ENCODE assay signal across 21 mouse cellular contexts in genomic region chr7:125883232-125883631, GRCm38 (mm10).
A peak's percentile ranks its signal among the peaks of the same experiment; 100 is the strongest.
DNase-seq lines count a peak whose midpoint lies in the region; ATAC-seq lines count a peak whose summit lies in the region.
"Had no signal": no experiment of that assay in that cellular context is flagged by ENCODE, and none has a peak within 500 bp of the region (broad histone marks: within the 10 kb centered on the region; RNA-seq: fewer than 3 reads in every experiment).

No protein-coding gene starts in this region.

- H3K4me2 ChIP-seq in heart, embryonic 11.5 days, result no peak overlapping the region
- H3K4me2 ChIP-seq in liver, embryonic 12.5 days, result no peak overlapping the region
- H3K4me2 ChIP-seq in liver, embryonic 11.5 days, result no peak overlapping the region
- no peak overlapping the region for H3K4me2 ChIP-seq in liver, embryonic 15.5 days
- H3K4me2 ChIP-seq in forebrain, embryonic 11.5 days (ENCODE audit: low read depth, low read length, severe bottlenecking), result no peak overlapping the region
- H3K4me2 ChIP-seq: forebrain, embryonic 12.5 days; forebrain, embryonic 15.5 days; hindbrain, embryonic 14.5 days had no signal

- H3K4me1 ChIP-seq in heart, embryonic 10.5 days, result peaks cover 43% of the 10 kb centered on the region
- 0 out of 2 replicates have a peak, but pooled peaks cover 4% of the 10 kb centered on the region for H3K4me1 ChIP-seq in heart, embryonic 11.5 days (ENCODE audit: control insufficient read depth, insufficient read depth, low read length)
- no peaks in the 10 kb centered on the region for H3K4me1 ChIP-seq in liver, embryonic 12.5 days
- H3K4me1 ChIP-seq in liver, embryonic 11.5 days (replicated peaks; ENCODE audit: control insufficient read depth, insufficient read depth, low read length), result no peaks in the 10 kb centered on the region; the same call in 1 of the 2 replicates
- H3K4me1 ChIP-seq in liver, embryonic 15.5 days (replicated peaks), result no peaks in the 10 kb centered on the region
- no peaks in the 10 kb centered on the region for H3K4me1 ChIP-seq in forebrain, embryonic 11.5 days (replicated peaks; ENCODE audit: control insufficient read depth, insufficient read depth, low read length)

- no peak overlapping the region for H3K4me3 ChIP-seq in heart, embryonic 10.5 days
- no peak overlapping the region for H3K4me3 ChIP-seq in heart, embryonic 11.5 days (ENCODE audit: low read depth, low read length)
- H3K4me3 ChIP-seq in liver, embryonic 12.5 days, result no peak overlapping the region
- H3K4me3 ChIP-seq in liver, embryonic 11.5 days (ENCODE audit: low read depth, low read length), result no peak overlapping the region
- no peak overlapping the region for H3K4me3 ChIP-seq in liver, embryonic 15.5 days (replicated peaks)
- H3K4me3 ChIP-seq in forebrain, embryonic 11.5 days (ENCODE audit: low read depth, low read length), result no peak overlapping the region
- H3K4me3 ChIP-seq: forebrain, embryonic 12.5 days; forebrain, embryonic 15.5 days had no signal

- no peak overlapping the region for H3K9ac ChIP-seq in heart, embryonic 11.5 days (ENCODE audit: low read depth, low read length)
- no peak overlapping the region for H3K9ac ChIP-seq in liver, embryonic 12.5 days
- no peak overlapping the region for H3K9ac ChIP-seq in liver, embryonic 11.5 days (ENCODE audit: low read depth, low read length)
- no peak overlapping the region for H3K9ac ChIP-seq in liver, embryonic 15.5 days
- H3K9ac ChIP-seq in forebrain, embryonic 11.5 days (ENCODE audit: low read length), result no peak overlapping the region
- H3K9ac ChIP-seq: forebrain, embryonic 12.5 days; forebrain, embryonic 15.5 days; hindbrain, embryonic 14.5 days had no signal

- no peak for ATAC-seq in heart, embryonic 11.5 days (replicated peaks; ENCODE audit: insufficient number of reproducible peaks, low FRiP score, low TSS enrichment)
- ATAC-seq in liver, embryonic 12.5 days, result peak; percentile 40; the same call in 1 of the 2 replicates
- no peak for ATAC-seq in liver, embryonic 11.5 days (replicated peaks; ENCODE audit: low FRiP score)
- ATAC-seq in liver, embryonic 15.5 days (ENCODE audit: insufficient read depth), result peak; percentile 25; the same call in 1 of the 2 replicates
- no peak for ATAC-seq in forebrain, embryonic 11.5 days (replicated peaks; ENCODE audit: low FRiP score)
- ATAC-seq: activated CD4-positive, CD25-positive, alpha-beta regulatory T cell, adult 4 months; forebrain, embryonic 15.5 days; hindbrain, postnatal 0 days had no signal

- no peak for DNase-seq in heart, embryonic 10.5 days (ENCODE audit: low spot score)
- no peak for DNase-seq in liver, embryonic 11.5 days (ENCODE audit: low spot score)
- DNase-seq in layer of hippocampus, adult 11-12 months (ENCODE audit: low spot score), result no peak
- DNase-seq in forebrain, embryonic 11.5 days (ENCODE audit: low spot score), result no peak
- DNase-seq: adrenal gland, adult 8-10 months; adrenal gland, postnatal 25 days; cerebellum, adult 11-12 months; cerebellum, adult 8-10 months; cerebellum, postnatal 10 days; cerebellum, postnatal 36 days; embryo, embryonic 11 days; gastrocnemius, postnatal 25 days; heart, adult 18-20 months had no signal

- H3K27ac ChIP-seq in heart, embryonic 10.5 days, result 0 out of 2 replicates have a peak overlapping the region, but pooled peaks have one; percentile 8
- H3K27ac ChIP-seq in heart, embryonic 11.5 days (ENCODE audit: low read depth, low read length), result no peak overlapping the region
- H3K27ac ChIP-seq in liver, embryonic 12.5 days, result no peak overlapping the region
- no peak overlapping the region for H3K27ac ChIP-seq in liver, embryonic 11.5 days (ENCODE audit: low read depth, low read length)
- H3K27ac ChIP-seq in liver, embryonic 15.5 days (replicated peaks), result no peak overlapping the region
- no peak overlapping the region for H3K27ac ChIP-seq in forebrain, embryonic 11.5 days (ENCODE audit: low read depth, low read length)
- H3K27ac ChIP-seq: forebrain, embryonic 12.5 days; forebrain, embryonic 15.5 days; hindbrain, embryonic 14.5 days; hindbrain, postnatal 0 days had no signal

- no peaks in the 10 kb centered on the region for H3K36me3 ChIP-seq in heart, embryonic 10.5 days
- no peaks in the 10 kb centered on the region for H3K36me3 ChIP-seq in heart, embryonic 11.5 days (ENCODE audit: control insufficient read depth, insufficient read depth, low read length)
- H3K36me3 ChIP-seq in liver, embryonic 12.5 days, result no peaks in the 10 kb centered on the region
- H3K36me3 ChIP-seq in liver, embryonic 11.5 days (ENCODE audit: control insufficient read depth, insufficient read depth, low read length), result no peaks in the 10 kb centered on the region
- H3K36me3 ChIP-seq in liver, embryonic 15.5 days (replicated peaks), result no peaks in the 10 kb centered on the region
- no peaks in the 10 kb centered on the region for H3K36me3 ChIP-seq in forebrain, embryonic 11.5 days (ENCODE audit: control insufficient read depth, insufficient read depth, low read length)
- H3K36me3 ChIP-seq: forebrain, embryonic 12.5 days; forebrain, embryonic 15.5 days had no signal

- 79% methylated on average over 2 of the region's 2 CpGs for WGBS in heart, embryonic 10.5 days
- 75% methylated on average over 2 of the region's 2 CpGs for WGBS in heart, embryonic 11.5 days (ENCODE audit: insufficient replicate concordance)
- WGBS in liver, embryonic 12.5 days (ENCODE audit: insufficient replicate concordance), result 59% methylated on average over 2 of the region's 2 CpGs
- WGBS in liver, embryonic 11.5 days, result 72% methylated on average over 2 of the region's 2 CpGs
- 57% methylated on average over 2 of the region's 2 CpGs for WGBS in liver, embryonic 15.5 days (ENCODE audit: insufficient replicate concordance)
- 86% methylated on average over 2 of the region's 2 CpGs for WGBS in forebrain, embryonic 11.5 days

- no peaks in the 10 kb centered on the region for H3K27me3 ChIP-seq in heart, embryonic 10.5 days (ENCODE audit: insufficient read depth, poor library complexity, severe bottlenecking)
- peaks cover under 1% of the 10 kb centered on the region; the same call in 1 of the 2 replicates for H3K27me3 ChIP-seq in heart, embryonic 11.5 days (ENCODE audit: control insufficient read depth, insufficient read depth, low read length)
- no peaks in the 10 kb centered on the region for H3K27me3 ChIP-seq in liver, embryonic 12.5 days (replicated peaks)
- H3K27me3 ChIP-seq in liver, embryonic 11.5 days (replicated peaks; ENCODE audit: control insufficient read depth, insufficient read depth, low read length), result no peaks in the 10 kb centered on the region
- no peaks in the 10 kb centered on the region for H3K27me3 ChIP-seq in liver, embryonic 15.5 days
- H3K27me3 ChIP-seq in forebrain, embryonic 11.5 days (ENCODE audit: control insufficient read depth, insufficient read depth, low read length), result no peaks in the 10 kb centered on the region
- H3K27me3 ChIP-seq: forebrain, embryonic 12.5 days; forebrain, embryonic 15.5 days had no signal

- no peaks in the 10 kb centered on the region for H3K9me3 ChIP-seq in heart, embryonic 10.5 days
- H3K9me3 ChIP-seq in heart, embryonic 11.5 days (replicated peaks; ENCODE audit: control insufficient read depth, low read length), result no peaks in the 10 kb centered on the region
- no peaks in the 10 kb centered on the region for H3K9me3 ChIP-seq in liver, embryonic 12.5 days (replicated peaks)
- H3K9me3 ChIP-seq in liver, embryonic 11.5 days (ENCODE audit: control insufficient read depth, low read length), result no peaks in the 10 kb centered on the region
- H3K9me3 ChIP-seq in liver, embryonic 15.5 days (replicated peaks), result no peaks in the 10 kb centered on the region
- no peaks in the 10 kb centered on the region for H3K9me3 ChIP-seq in forebrain, embryonic 11.5 days (ENCODE audit: control insufficient read depth, low read length)
- H3K9me3 ChIP-seq: forebrain, embryonic 12.5 days; forebrain, embryonic 15.5 days had no signal

Comparison
In these comparisons a context has a peak if more than half of its experiments do, and no peak if none do; other contexts are left out.
1. ATAC-seq: peak in liver, embryonic 12.5 days (single experiment) and liver, embryonic 15.5 days (single experiment); none in heart, embryonic 11.5 days (single experiment), liver, embryonic 11.5 days (single experiment) and forebrain, embryonic 11.5 days (single experiment).